Mouse (Mus musculus) hematopoietic stem cell, adult 5-6 weeks (primary cell): ENCODE measurements at regions not wholly inside any gene's neighbourhood (a gene's known extent, or its start where the extent isn't known, plus 50 kb on each side); places are given as distances from the start of the nearest gene placed in this dataset.

Experiments
- ATAC-seq, 2 experiments: fragments of 125-278 bp in 1 of 2; replicated peaks in 1 of 2; 2 replicates each; pipeline ENCODE4 v1.8.0; 2016 to 2017; ENCODE audit warnings: inconsistent platforms in 2 of 2, mild to moderate bottlenecking in 2 of 2, moderate number of reproducible peaks in 2 of 2, low read depth in 1 of 2, moderate TSS enrichment in 1 of 2; ENCODE audit not compliant: low FRiP score in 2 of 2, poor library complexity in 2 of 2, severe bottlenecking in 2 of 2, insufficient read depth in 1 of 2, low TSS enrichment in 1 of 2

- no peak for ATAC-seq
Observed at GRCm38 (mm10) chr19:20122475-20122874, 268.3 kb downstream of the Anxa1 start.

- ATAC-seq = no peak
Observed at GRCm38 (mm10) chr19:20114237-20114636, 276.5 kb downstream of the Anxa1 start.
